Mouse (Mus musculus): Measurements from ENCODE around the gene Arf5. TPM values are rescaled to one million over a fixed set of nuclear protein-coding genes. Genes with fewer than 3 reads are reported as not detected.

Gene Arf5
- polyA plus RNA-seq, 1 experiment from 2014 or later: 302 TPM

DNA sequence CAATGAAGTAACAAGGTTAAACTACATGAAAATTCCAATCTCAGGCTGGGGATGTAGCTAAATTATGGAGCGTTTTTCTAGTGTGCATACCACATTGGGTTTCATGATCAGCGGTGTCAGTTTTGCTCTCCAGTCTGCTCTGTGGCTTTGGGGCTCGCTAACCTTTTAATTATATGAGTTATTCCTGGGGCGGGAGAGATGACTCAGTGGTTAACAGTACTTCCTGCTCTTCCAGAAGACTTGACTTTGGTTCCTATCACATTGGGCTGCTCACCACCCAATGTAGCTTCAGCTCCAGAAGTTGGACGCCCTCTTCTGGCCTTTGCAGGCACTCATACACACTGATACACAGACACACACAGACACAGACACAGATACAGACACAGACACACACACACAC, 47.3 kb downstream of the Arf5 start:
- H3K27ac ChIP-seq (replicated peaks; ENCODE audit: low read depth, low read length): no peak overlapping the region
- ATAC-seq (ENCODE audit: insufficient number of reproducible peaks, low FRiP score, low TSS enrichment, low read depth): no peak
- no peak overlapping the region for H3K9ac ChIP-seq (ENCODE audit: low read length)
- H3K36me3 ChIP-seq (ENCODE audit: control insufficient read depth, insufficient read depth, low read length): no peaks in the 10 kb centered on the region
- no peaks in the 10 kb centered on the region for H3K27me3 ChIP-seq (ENCODE audit: control insufficient read depth, insufficient read depth, low read length)
- no peaks in the 10 kb centered on the region for H3K4me1 ChIP-seq (ENCODE audit: control insufficient read depth, insufficient read depth, low read length)
- H3K4me3 ChIP-seq (ENCODE audit: low read depth, low read length): no peak overlapping the region
- DNase-seq (ENCODE audit: low spot score): no peak
- 77% methylated on average over 5 of the region's 5 CpGs for WGBS
- H3K9me3 ChIP-seq (ENCODE audit: control insufficient read depth, low read length): no peaks in the 10 kb centered on the region
- no peak overlapping the region for H3K4me2 ChIP-seq (ENCODE audit: low read depth, severe bottlenecking)

- H3K9me3 ChIP-seq (ENCODE audit: control insufficient read depth, low read length): no peaks in the 10 kb centered on the region
- H3K4me2 ChIP-seq (ENCODE audit: low read depth, severe bottlenecking): no peak overlapping the region
- no peaks in the 10 kb centered on the region for H3K36me3 ChIP-seq (ENCODE audit: control insufficient read depth, insufficient read depth, low read length)
- no peaks in the 10 kb centered on the region for H3K4me1 ChIP-seq (ENCODE audit: control insufficient read depth, insufficient read depth, low read length)
- H3K9ac ChIP-seq (ENCODE audit: low read length): no peak overlapping the region
- no peak overlapping the region for H3K27ac ChIP-seq (replicated peaks; ENCODE audit: low read depth, low read length)
- ATAC-seq (ENCODE audit: insufficient number of reproducible peaks, low FRiP score, low TSS enrichment, low read depth) (no peak), DNase-seq (ENCODE audit: low spot score) (no peak)
- 84% methylated on average over 9 of the region's 9 CpGs for WGBS
- no peak overlapping the region for H3K4me3 ChIP-seq (ENCODE audit: low read depth, low read length)
- H3K27me3 ChIP-seq (ENCODE audit: control insufficient read depth, insufficient read depth, low read length): no peaks in the 10 kb centered on the region
Measured at GRCm38 (mm10) chr6:28471284-28472035, 48.1 kb downstream of the Arf5 start.

DNA sequence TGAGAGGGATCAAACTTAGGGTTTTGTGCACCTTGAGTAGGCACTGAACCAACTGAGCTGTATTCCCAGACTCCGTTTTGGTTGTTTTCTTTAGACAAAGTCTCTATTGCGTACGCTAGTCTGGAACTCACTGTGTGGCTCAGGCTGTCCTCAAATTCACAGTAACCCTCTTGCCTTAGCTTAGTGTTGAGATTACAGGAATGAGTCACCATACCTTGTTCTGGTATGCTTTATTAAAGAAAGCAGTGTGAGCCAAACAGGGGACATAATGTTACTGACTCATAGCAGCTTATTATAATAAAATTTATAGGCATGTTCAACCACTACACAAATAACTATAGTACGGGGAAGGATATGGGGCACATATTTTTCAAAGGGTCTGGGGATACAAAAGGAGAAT, 50.9 kb downstream of the Arf5 start:
- no peak for ATAC-seq (ENCODE audit: insufficient number of reproducible peaks, low FRiP score, low TSS enrichment, low read depth)

GRCm38 (mm10) chr6:28474839-28475238, 51.5 kb downstream of the Arf5 start, which contains the start of gene Snd1:
Snd1 (plus strand) TSS chr6:28475139.
- DNase-seq (ENCODE audit: low spot score): no peak
- H3K4me1 ChIP-seq (ENCODE audit: control insufficient read depth, insufficient read depth, low read length): no peaks in the 10 kb centered on the region
- no peak within 1 kb of the TSS for H3K4me2 ChIP-seq (ENCODE audit: low read depth, severe bottlenecking)
- no peaks in the 10 kb centered on the region for H3K9me3 ChIP-seq (ENCODE audit: control insufficient read depth, low read length)
- H3K4me3 ChIP-seq (ENCODE audit: low read depth, low read length): no peak within 1 kb of the TSS
- 85% methylated on average over 5 of the region's 5 CpGs for WGBS
- H3K27ac ChIP-seq (replicated peaks; ENCODE audit: low read depth, low read length): no peak within 1 kb of the TSS
- H3K36me3 ChIP-seq (ENCODE audit: control insufficient read depth, insufficient read depth, low read length): no peaks in the 10 kb centered on the region
- H3K9ac ChIP-seq (ENCODE audit: low read length): no peak within 1 kb of the TSS
- no peaks in the 10 kb centered on the region for H3K27me3 ChIP-seq (ENCODE audit: control insufficient read depth, insufficient read depth, low read length)
- no peak for ATAC-seq (ENCODE audit: insufficient number of reproducible peaks, low FRiP score, low TSS enrichment, low read depth)

More for the DNA sequence above, 50.9 kb downstream of the Arf5 start:
- Histone ChIP-seq H3K4me1 (ENCODE audit: control insufficient read depth, insufficient read depth, low read length) (no peaks in the 10 kb centered on the region), H3K36me3 (ENCODE audit: control insufficient read depth, insufficient read depth, low read length) (no peaks in the 10 kb centered on the region), H3K9ac (ENCODE audit: low read length) (no peak overlapping the region), H3K4me2 (ENCODE audit: low read depth, severe bottlenecking) (no peak overlapping the region), H3K27me3 (ENCODE audit: control insufficient read depth, insufficient read depth, low read length) (no peaks in the 10 kb centered on the region), H3K4me3 (ENCODE audit: low read depth, low read length) (no peak overlapping the region), H3K9me3 (ENCODE audit: control insufficient read depth, low read length) (no peaks in the 10 kb centered on the region), H3K27ac (replicated peaks; ENCODE audit: low read depth, low read length) (no peak overlapping the region)
- WGBS: 84% methylated on average over 4 of the region's 4 CpGs
- no peak for DNase-seq (ENCODE audit: low spot score)

Other genes with a start within 250 kb of the Arf5 start
- gene Zfp800, start 25.6 kb upstream of the Arf5 start, polyA plus RNA-seq (2014; fragmentation: Nextera tagmentation; extraction: Ambion mirVana): 12.5 and 14.6 TPM in 2 replicates
- gene Fscn3, start 4.2 kb downstream of the Arf5 start, polyA plus RNA-seq (2014; fragmentation: Nextera tagmentation; extraction: Ambion mirVana): not detected in 2 replicates
- gene Gcc1, start 4.8 kb downstream of the Arf5 start, polyA plus RNA-seq (2014; fragmentation: Nextera tagmentation; extraction: Ambion mirVana): 7.3 and 8.0 TPM in 2 replicates
- gene Pax4, start 25.8 kb downstream of the Arf5 start, polyA plus RNA-seq (2014; fragmentation: Nextera tagmentation; extraction: Ambion mirVana): not detected in 2 replicates
- gene Snd1, start 51.6 kb downstream of the Arf5 start, polyA plus RNA-seq (2014; fragmentation: Nextera tagmentation; extraction: Ambion mirVana): 120 and 124 TPM in 2 replicates